Comparison of ENCODE assay signal across 13 mouse cellular contexts in the genomic region with DNA sequence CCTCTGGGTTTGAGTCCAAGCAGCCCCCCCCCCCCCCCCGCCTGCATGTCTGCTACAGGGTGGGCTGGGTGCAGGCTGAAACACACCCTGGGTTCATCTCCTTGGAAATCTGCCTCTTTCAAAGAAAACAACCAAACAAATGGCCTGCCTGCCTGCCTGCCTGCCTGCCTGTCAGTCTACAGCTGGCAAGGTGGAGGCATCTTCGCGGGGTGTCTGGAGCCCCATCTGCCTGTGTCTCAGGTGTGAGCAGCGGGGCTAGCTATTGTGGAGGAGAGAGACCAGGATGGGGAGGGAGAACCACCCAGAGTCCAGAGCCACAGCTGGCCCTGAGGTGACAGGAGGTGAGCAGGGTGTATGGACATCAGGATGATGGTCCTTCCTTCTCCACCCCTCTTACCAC. TPM values are rescaled to one million over a fixed set of nuclear protein-coding genes. Genes with fewer than 3 reads are reported as not detected.
DNase-seq lines count a peak whose midpoint lies in the region; ATAC-seq lines count a peak whose summit lies in the region.
"Had no signal": no experiment of that assay in that cellular context is flagged by ENCODE, and none has a peak within 500 bp of the region (broad histone marks: within the 10 kb centered on the region; RNA-seq: fewer than 3 reads in every experiment).

No protein-coding gene starts in this region.

- peaks cover 100% of the 10 kb centered on the region for H3K4me1 ChIP-seq in heart, embryonic 13.5 days
- peaks cover 95% of the 10 kb centered on the region for H3K4me1 ChIP-seq in heart, embryonic 11.5 days (ENCODE audit: control insufficient read depth, insufficient read depth, low read length)
- peaks cover 100% of the 10 kb centered on the region for H3K4me1 ChIP-seq in midbrain, embryonic 12.5 days
- peaks cover 87% of the 10 kb centered on the region for H3K4me1 ChIP-seq in midbrain, embryonic 11.5 days (ENCODE audit: control insufficient read depth, insufficient read depth, low read length)
- peaks cover 100% of the 10 kb centered on the region for H3K4me1 ChIP-seq in forebrain, embryonic 12.5 days
- H3K4me1 ChIP-seq in hindbrain, embryonic 13.5 days (replicated peaks): peaks cover 100% of the 10 kb centered on the region

- peak overlapping the region; percentile 82 for H3K9ac ChIP-seq in heart, embryonic 13.5 days
- no peak overlapping the region for H3K9ac ChIP-seq in heart, embryonic 11.5 days (ENCODE audit: low read depth, low read length)
- H3K9ac ChIP-seq in midbrain, embryonic 12.5 days (replicated peaks): no peak overlapping the region
- H3K9ac ChIP-seq in midbrain, embryonic 11.5 days (ENCODE audit: low read length): no peak overlapping the region
- H3K9ac ChIP-seq in forebrain, embryonic 12.5 days: no peak overlapping the region
- peak overlapping the region; percentile 29; the same call in 1 of the 2 replicates for H3K9ac ChIP-seq in hindbrain, embryonic 13.5 days
- H3K9ac ChIP-seq: kidney, embryonic 15.5 days; liver, embryonic 14.5 days had no signal

- no peak overlapping the region for H3K4me2 ChIP-seq in heart, embryonic 13.5 days
- no peak overlapping the region for H3K4me2 ChIP-seq in heart, embryonic 11.5 days
- H3K4me2 ChIP-seq in midbrain, embryonic 12.5 days (replicated peaks): no peak overlapping the region
- H3K4me2 ChIP-seq in midbrain, embryonic 11.5 days: no peak overlapping the region
- H3K4me2 ChIP-seq in forebrain, embryonic 12.5 days: 0 out of 2 replicates have a peak overlapping the region, but pooled peaks have one; percentile 0
- H3K4me2 ChIP-seq in hindbrain, embryonic 13.5 days: no peak overlapping the region
- H3K4me2 ChIP-seq: kidney, embryonic 15.5 days had no signal

- no peak for ATAC-seq in heart, embryonic 13.5 days (ENCODE audit: extremely low read depth, insufficient number of reproducible peaks, low FRiP score, low TSS enrichment)
- no peak for ATAC-seq in heart, embryonic 11.5 days (replicated peaks; ENCODE audit: insufficient number of reproducible peaks, low FRiP score, low TSS enrichment)
- no peak for ATAC-seq in midbrain, embryonic 12.5 days (ENCODE audit: low FRiP score, low read depth)
- no peak for ATAC-seq in midbrain, embryonic 11.5 days (ENCODE audit: low FRiP score)
- no peak for ATAC-seq in forebrain, embryonic 12.5 days (ENCODE audit: low FRiP score)
- no peak for ATAC-seq in hindbrain, embryonic 13.5 days (ENCODE audit: low FRiP score)
- ATAC-seq: activated CD4-positive, CD25-positive, alpha-beta regulatory T cell, adult 4 months; CD4-positive, CD25-positive, alpha-beta regulatory T cell, adult 4 months had no signal

- no peak overlapping the region for H3K4me3 ChIP-seq in heart, embryonic 13.5 days
- no peak overlapping the region for H3K4me3 ChIP-seq in heart, embryonic 11.5 days (ENCODE audit: low read depth, low read length)
- no peak overlapping the region for H3K4me3 ChIP-seq in midbrain, embryonic 12.5 days
- H3K4me3 ChIP-seq in midbrain, embryonic 11.5 days (ENCODE audit: low read depth, low read length): no peak overlapping the region
- H3K4me3 ChIP-seq in forebrain, embryonic 12.5 days (replicated peaks): no peak overlapping the region
- no peak overlapping the region for H3K4me3 ChIP-seq in hindbrain, embryonic 13.5 days
- H3K4me3 ChIP-seq: gastrocnemius, adult 2 months; kidney, embryonic 15.5 days had no signal

- no peaks in the 10 kb centered on the region for H3K9me3 ChIP-seq in heart, embryonic 13.5 days
- H3K9me3 ChIP-seq in heart, embryonic 11.5 days (replicated peaks; ENCODE audit: control insufficient read depth, low read length): no peaks in the 10 kb centered on the region
- no peaks in the 10 kb centered on the region for H3K9me3 ChIP-seq in midbrain, embryonic 12.5 days
- no peaks in the 10 kb centered on the region for H3K9me3 ChIP-seq in midbrain, embryonic 11.5 days (ENCODE audit: control insufficient read depth, low read length)
- no peaks in the 10 kb centered on the region for H3K9me3 ChIP-seq in forebrain, embryonic 12.5 days
- H3K9me3 ChIP-seq in hindbrain, embryonic 13.5 days: no peaks in the 10 kb centered on the region
- H3K9me3 ChIP-seq: kidney, embryonic 15.5 days had no signal

- no peaks in the 10 kb centered on the region for H3K27me3 ChIP-seq in heart, embryonic 13.5 days (replicated peaks)
- H3K27me3 ChIP-seq in heart, embryonic 11.5 days (ENCODE audit: control insufficient read depth, insufficient read depth, low read length): no peaks in the 10 kb centered on the region
- H3K27me3 ChIP-seq in midbrain, embryonic 12.5 days: peaks cover 6% of the 10 kb centered on the region; the same call in 1 of the 2 replicates
- H3K27me3 ChIP-seq in midbrain, embryonic 11.5 days (ENCODE audit: control insufficient read depth, insufficient read depth, low read length): no peaks in the 10 kb centered on the region
- peaks cover 4% of the 10 kb centered on the region; the same call in 1 of the 2 replicates for H3K27me3 ChIP-seq in forebrain, embryonic 12.5 days
- H3K27me3 ChIP-seq in hindbrain, embryonic 13.5 days: no peaks in the 10 kb centered on the region
- H3K27me3 ChIP-seq: kidney, embryonic 15.5 days had no signal

- peaks cover 37% of the 10 kb centered on the region for H3K36me3 ChIP-seq in heart, embryonic 13.5 days
- peaks cover 2% of the 10 kb centered on the region; the same call in 1 of the 2 replicates for H3K36me3 ChIP-seq in heart, embryonic 11.5 days (ENCODE audit: control insufficient read depth, insufficient read depth, low read length)
- H3K36me3 ChIP-seq in midbrain, embryonic 12.5 days: peaks cover 16% of the 10 kb centered on the region
- peaks cover 3% of the 10 kb centered on the region for H3K36me3 ChIP-seq in midbrain, embryonic 11.5 days (ENCODE audit: control insufficient read depth, insufficient read depth, low read length)
- H3K36me3 ChIP-seq in forebrain, embryonic 12.5 days (replicated peaks): peaks cover 25% of the 10 kb centered on the region
- H3K36me3 ChIP-seq in hindbrain, embryonic 13.5 days: peaks cover 10% of the 10 kb centered on the region; the same call in 1 of the 2 replicates

- 79% methylated on average over 3 of the region's 4 CpGs for WGBS in heart, embryonic 13.5 days
- WGBS in heart, embryonic 11.5 days (ENCODE audit: insufficient replicate concordance): 68% methylated on average over 4 of the region's 4 CpGs
- WGBS in midbrain, embryonic 12.5 days: 81% methylated on average over 4 of the region's 4 CpGs
- WGBS in midbrain, embryonic 11.5 days: 76% methylated on average over 3 of the region's 4 CpGs
- 36% methylated on average over 4 of the region's 4 CpGs for WGBS in forebrain, embryonic 12.5 days
- WGBS in hindbrain, embryonic 13.5 days: 50% methylated on average over 2 of the region's 4 CpGs

- H3K27ac ChIP-seq in heart, embryonic 13.5 days (replicated peaks): no peak overlapping the region
- H3K27ac ChIP-seq in heart, embryonic 11.5 days (ENCODE audit: low read depth, low read length): no peak overlapping the region
- peak overlapping the region; percentile 87; the same call in 1 of the 2 replicates for H3K27ac ChIP-seq in midbrain, embryonic 12.5 days (replicated peaks)
- H3K27ac ChIP-seq in midbrain, embryonic 11.5 days (ENCODE audit: low read depth, low read length): no peak overlapping the region
- peak overlapping the region; percentile 86 for H3K27ac ChIP-seq in forebrain, embryonic 12.5 days
- 0 out of 2 replicates have a peak overlapping the region, but pooled peaks have one; percentile 83 for H3K27ac ChIP-seq in hindbrain, embryonic 13.5 days
- H3K27ac ChIP-seq: liver, embryonic 14.5 days had no signal

- no peak for DNase-seq in midbrain, embryonic 11.5 days (ENCODE audit: low spot score, missing footprints)
- no peak for DNase-seq in layer of hippocampus, adult 9-11 months
- DNase-seq: lung, postnatal 10 days had no signal

RNA-seq across cellular contexts. Expression of a gene that starts 30.9 kb away (rescaled TPM):
- 79.8 and 80.4 TPM in 2 replicates for polyA plus RNA-seq in heart, embryonic 13.5 days (2015; fragmentation: Nextera tagmentation; extraction: Ambion mirVana)
- 81.8 and 82.7 TPM in 2 replicates for polyA plus RNA-seq in heart, embryonic 11.5 days (2014; fragmentation: Nextera tagmentation; extraction: Ambion mirVana)
- polyA plus RNA-seq in midbrain, embryonic 12.5 days (2016; fragmentation: Nextera tagmentation; extraction: Ambion mirVana): 73.7 and 84.8 TPM in 2 replicates
- polyA plus RNA-seq in midbrain, embryonic 11.5 days (2014; fragmentation: Nextera tagmentation; extraction: Ambion mirVana): 113 and 120 TPM in 2 replicates
- 83.2 and 84.8 TPM in 2 replicates for polyA plus RNA-seq in forebrain, embryonic 12.5 days (2016; fragmentation: Nextera tagmentation; extraction: Ambion mirVana)
- polyA plus RNA-seq in hindbrain, embryonic 13.5 days (2015; fragmentation: Nextera tagmentation; extraction: Ambion mirVana): 23.1 and 24.5 TPM in 2 replicates

Comparison
In these comparisons a context has a peak if more than half of its experiments do, and no peak if none do; other contexts are left out.
1. H3K27ac ChIP-seq: peak in midbrain, embryonic 12.5 days (single experiment), forebrain, embryonic 12.5 days (single experiment) and hindbrain, embryonic 13.5 days (single experiment); none in heart, embryonic 13.5 days (single experiment), heart, embryonic 11.5 days (single experiment) and midbrain, embryonic 11.5 days (single experiment).
2. H3K9ac ChIP-seq: peak in heart, embryonic 13.5 days (single experiment) and hindbrain, embryonic 13.5 days (single experiment); none in heart, embryonic 11.5 days (single experiment), midbrain, embryonic 12.5 days (single experiment), midbrain, embryonic 11.5 days (single experiment) and forebrain, embryonic 12.5 days (single experiment).